Mouse (Mus musculus): ENCODE results near the gene Gm3409.
A peak's percentile ranks its signal among the peaks of the same experiment; 100 is the strongest.

- TF ChIP-seq CTCF (conservative IDR thresholded peaks at IDR 0.05; ENCODE audit: low read length) (peak; percentile 70), NANOG (IDR thresholded peaks at IDR 0.05; ENCODE audit: borderline replicate concordance, low read length) (no peak), POU5F1 (IDR thresholded peaks at IDR 0.05; ENCODE audit: borderline replicate concordance, low read length) (no peak)
Observed at GRCm38 (mm10) chr5:146567054-146567453, 29.6 kb downstream of the Gm3409 start.
